Mouse (Mus musculus): ENCODE measurements around the gene Tnfaip8l1. TPM values are rescaled to one million over a fixed set of nuclear protein-coding genes. Genes with fewer than 3 reads are reported as not detected.
A peak's percentile ranks its signal among the peaks of the same experiment; 100 is the strongest.

Gene Tnfaip8l1
- polyA plus RNA-seq, 1 experiment = 2.3 TPM

- H3K79me2 ChIP-seq (ENCODE audit: control insufficient read depth, insufficient read depth) = peaks cover 9% of the 10 kb centered on the region
These were observed 50.4 kb downstream of the Tnfaip8l1 start for GRCm38 (mm10) chr17:56212676-56213075.

GRCm38 (mm10) chr17:56214229-56214628 is 52.0 kb downstream of the Tnfaip8l1 start:
- peaks cover 15% of the 10 kb centered on the region for H3K79me2 ChIP-seq (ENCODE audit: control insufficient read depth, insufficient read depth)
- H3K4me2 ChIP-seq (ENCODE audit: low read depth) = no peak overlapping the region
- H3K4me3 ChIP-seq = no peak overlapping the region
- no peaks in the 10 kb centered on the region for H3K27me3 ChIP-seq (ENCODE audit: control insufficient read depth, insufficient read depth, insufficient read length)
- no peak for TF ChIP-seq POLR2AphosphoS2 (IDR thresholded peaks at IDR 0.05; ENCODE audit: insufficient read length, low read depth)
- H3K36me3 ChIP-seq (ENCODE audit: control insufficient read depth, insufficient read depth) = no peaks in the 10 kb centered on the region
- H3ac ChIP-seq (ENCODE audit: control insufficient read depth, insufficient read length) = no peak overlapping the region

More at GRCm38 (mm10) chr17:56212676-56213075, 50.4 kb downstream of the Tnfaip8l1 start:
- Histone ChIP-seq H3ac (ENCODE audit: control insufficient read depth, insufficient read length) (no peak overlapping the region), H3K36me3 (ENCODE audit: control insufficient read depth, insufficient read depth) (peaks cover 5% of the 10 kb centered on the region), H3K4me2 (ENCODE audit: low read depth) (no peak overlapping the region), H3K27me3 (ENCODE audit: control insufficient read depth, insufficient read depth, insufficient read length) (no peaks in the 10 kb centered on the region), H3K4me3 (no peak overlapping the region)
- TF ChIP-seq POLR2A (IDR thresholded peaks at IDR 0.05; ENCODE audit: insufficient read length, low read depth) (no peak), TCF3 (IDR thresholded peaks at IDR 0.05; ENCODE audit: insufficient read length, low read depth) (no peak), USF1 (IDR thresholded peaks at IDR 0.05; ENCODE audit: low read depth) (no peak), POLR2AphosphoS2 (IDR thresholded peaks at IDR 0.05; ENCODE audit: insufficient read length, low read depth) (no peak), MYOD1 (IDR thresholded peaks at IDR 0.05; ENCODE audit: control insufficient read depth in 1 of 3, insufficient read length in 2 of 3, low read depth in 2 of 3) (no peak), MAX (IDR thresholded peaks at IDR 0.05; ENCODE audit: low read depth) (no peak), TCF12 (IDR thresholded peaks at IDR 0.05; ENCODE audit: insufficient read depth, poor library complexity, severe bottlenecking) (no peak), REST (IDR thresholded peaks at IDR 0.05; ENCODE audit: insufficient read depth, insufficient read length) (no peak), MYOG (IDR thresholded peaks at IDR 0.05; ENCODE audit: control insufficient read depth in 1 of 3, insufficient read depth in 1 of 3, insufficient read length in 2 of 3, low read depth in 2 of 3) (no peak), CEBPB (IDR thresholded peaks at IDR 0.05; ENCODE audit: insufficient read depth, poor library complexity, severe bottlenecking) (no peak), SRF (IDR thresholded peaks at IDR 0.05; ENCODE audit: control insufficient read depth, insufficient read length, low read depth) (no peak), E2F4 (IDR thresholded peaks at IDR 0.05; ENCODE audit: insufficient read depth) (no peak)

- peaks cover 15% of the 10 kb centered on the region for H3K79me2 ChIP-seq (ENCODE audit: control insufficient read depth, insufficient read depth)
- no peaks in the 10 kb centered on the region for H3K36me3 ChIP-seq (ENCODE audit: control insufficient read depth, insufficient read depth)
- peak overlapping the region; percentile 99 for H3K4me2 ChIP-seq (ENCODE audit: low read depth)
- H3K27me3 ChIP-seq (ENCODE audit: control insufficient read depth, insufficient read depth, insufficient read length) = no peaks in the 10 kb centered on the region
- no peak for TF ChIP-seq POLR2A (IDR thresholded peaks at IDR 0.05; ENCODE audit: insufficient read length, low read depth)
- no peak for TF ChIP-seq E2F4 (IDR thresholded peaks at IDR 0.05; ENCODE audit: insufficient read depth)
- no peak for TF ChIP-seq POLR2AphosphoS2 (IDR thresholded peaks at IDR 0.05; ENCODE audit: insufficient read length, low read depth)
- TF ChIP-seq SRF (IDR thresholded peaks at IDR 0.05; ENCODE audit: control insufficient read depth, insufficient read length, low read depth) = no peak
- H3ac ChIP-seq (ENCODE audit: control insufficient read depth, insufficient read length) = peak overlapping the region; percentile 85
- H3K4me3 ChIP-seq = peak overlapping the region; percentile 68
These were observed 55.4 kb downstream of the Tnfaip8l1 start for GRCm38 (mm10) chr17:56217670-56218069.

- Histone ChIP-seq H3ac (ENCODE audit: control insufficient read depth, insufficient read length) (peak within 1 kb of the TSS; percentile 85), H3K79me2 (ENCODE audit: control insufficient read depth, insufficient read depth) (peaks cover 15% of the 10 kb centered on the region), H3K4me2 (ENCODE audit: low read depth) (peak within 1 kb of the TSS; percentile 99), H3K4me3 (peak within 1 kb of the TSS; percentile 68), H3K36me3 (ENCODE audit: control insufficient read depth, insufficient read depth) (no peaks in the 10 kb centered on the region), H3K27me3 (ENCODE audit: control insufficient read depth, insufficient read depth, insufficient read length) (no peaks in the 10 kb centered on the region)
- TF ChIP-seq TCF3 (IDR thresholded peaks at IDR 0.05; ENCODE audit: insufficient read length, low read depth) (no peak), CEBPB (IDR thresholded peaks at IDR 0.05; ENCODE audit: insufficient read depth, poor library complexity, severe bottlenecking) (no peak), E2F4 (IDR thresholded peaks at IDR 0.05; ENCODE audit: insufficient read depth) (no peak), MYOD1 (IDR thresholded peaks at IDR 0.05; ENCODE audit: control insufficient read depth in 1 of 3, insufficient read length in 2 of 3, low read depth in 2 of 3) (peak in 1 of 3 experiments; percentile 37), USF1 (IDR thresholded peaks at IDR 0.05; ENCODE audit: low read depth) (no peak), SRF (IDR thresholded peaks at IDR 0.05; ENCODE audit: control insufficient read depth, insufficient read length, low read depth) (no peak), POLR2A (IDR thresholded peaks at IDR 0.05; ENCODE audit: insufficient read length, low read depth) (peak; percentile 86), MAX (IDR thresholded peaks at IDR 0.05; ENCODE audit: low read depth) (no peak), TCF12 (IDR thresholded peaks at IDR 0.05; ENCODE audit: insufficient read depth, poor library complexity, severe bottlenecking) (no peak), REST (IDR thresholded peaks at IDR 0.05; ENCODE audit: insufficient read depth, insufficient read length) (no peak), MYOG (IDR thresholded peaks at IDR 0.05; ENCODE audit: control insufficient read depth in 1 of 3, insufficient read depth in 1 of 3, insufficient read length in 2 of 3, low read depth in 2 of 3) (peak in 1 of 3 experiments; percentile 53), POLR2AphosphoS2 (IDR thresholded peaks at IDR 0.05; ENCODE audit: insufficient read length, low read depth) (peak; percentile 71)
These were observed 56.3 kb downstream of the Tnfaip8l1 start, which contains the start of gene Dpp9 for GRCm38 (mm10) chr17:56218377-56219191. TSS of gene Dpp9 (minus strand) at chr17:56218905.

- Histone ChIP-seq H3K4me3 (peak overlapping the region; percentile 68), H3K79me2 (ENCODE audit: control insufficient read depth, insufficient read depth) (peaks cover 15% of the 10 kb centered on the region), H3K36me3 (ENCODE audit: control insufficient read depth, insufficient read depth) (no peaks in the 10 kb centered on the region), H3ac (ENCODE audit: control insufficient read depth, insufficient read length) (peak overlapping the region; percentile 85), H3K4me2 (ENCODE audit: low read depth) (peak overlapping the region; percentile 82), H3K27me3 (ENCODE audit: control insufficient read depth, insufficient read depth, insufficient read length) (no peaks in the 10 kb centered on the region)
- TF ChIP-seq MAX (IDR thresholded peaks at IDR 0.05; ENCODE audit: low read depth) = no peak
These were observed 57.0 kb downstream of the Tnfaip8l1 start for GRCm38 (mm10) chr17:56219251-56219650.
